Mouse (Mus musculus): ENCODE measurements around the gene Arl10. TPM values are rescaled to one million over a fixed set of nuclear protein-coding genes. Genes with fewer than 3 reads are reported as not detected.

The Arl10 gene
- polyA plus RNA-seq, 1 experiment from 2014 or later: 10.7 TPM

- H3K27ac ChIP-seq: peak overlapping the region; percentile 61
- H3K4me1 ChIP-seq: peaks cover 32% of the 10 kb centered on the region
- H3K27me3 ChIP-seq (replicated peaks): no peaks in the 10 kb centered on the region
- WGBS (ENCODE audit: insufficient replicate concordance): 39% methylated on average over 8 of the region's 8 CpGs
- peaks cover 23% of the 10 kb centered on the region for H3K36me3 ChIP-seq
- peak; percentile 67 for ATAC-seq
- peak overlapping the region; percentile 82 for H3K4me3 ChIP-seq
- H3K4me2 ChIP-seq: peak overlapping the region; percentile 83
- no peaks in the 10 kb centered on the region for H3K9me3 ChIP-seq (replicated peaks)
- H3K9ac ChIP-seq: peak overlapping the region; percentile 96
Measured at GRCm38 (mm10) chr13:54565594-54566345, 9.0 kb upstream of the Arl10 start.

- H3K9me3 ChIP-seq (replicated peaks): no peaks in the 10 kb centered on the region
- no peak overlapping the region for H3K9ac ChIP-seq
- ATAC-seq: no peak
- H3K4me2 ChIP-seq: no peak overlapping the region
- H3K4me3 ChIP-seq: no peak overlapping the region
- H3K27ac ChIP-seq: no peak overlapping the region
- WGBS (ENCODE audit: insufficient replicate concordance): 37% methylated on average over 5 of the region's 5 CpGs
- peaks cover 32% of the 10 kb centered on the region for H3K4me1 ChIP-seq
- no peaks in the 10 kb centered on the region for H3K36me3 ChIP-seq
- H3K27me3 ChIP-seq (replicated peaks): no peaks in the 10 kb centered on the region; the same call in 1 of the 2 replicates
Measured at GRCm38 (mm10) chr13:54568380-54568779, 6.4 kb upstream of the Arl10 start.

GRCm38 (mm10) chr13:54569282-54569681 is 5.5 kb upstream of the Arl10 start:
- Histone ChIP-seq H3K27me3 (replicated peaks) (no peaks in the 10 kb centered on the region; the same call in 1 of the 2 replicates), H3K4me2 (no peak overlapping the region), H3K36me3 (no peaks in the 10 kb centered on the region), H3K4me1 (peaks cover 30% of the 10 kb centered on the region), H3K4me3 (no peak overlapping the region), H3K9me3 (replicated peaks) (no peaks in the 10 kb centered on the region), H3K27ac (no peak overlapping the region), H3K9ac (no peak overlapping the region)
- no peak for ATAC-seq
- 38% methylated on average over 1 of the region's 1 CpGs for WGBS (ENCODE audit: insufficient replicate concordance)

- Histone ChIP-seq H3K4me2 (no peak overlapping the region), H3K9me3 (replicated peaks) (no peaks in the 10 kb centered on the region)
Measured at GRCm38 (mm10) chr13:54570736-54571135, 4.1 kb upstream of the Arl10 start.

GRCm38 (mm10) chr13:54571637-54572036 is 3.2 kb upstream of the Arl10 start:
- Histone ChIP-seq H3K27me3 (replicated peaks) (no peaks in the 10 kb centered on the region; the same call in 1 of the 2 replicates), H3K4me2 (no peak overlapping the region), H3K9ac (no peak overlapping the region), H3K36me3 (no peaks in the 10 kb centered on the region), H3K4me3 (no peak overlapping the region), H3K4me1 (peaks cover 34% of the 10 kb centered on the region), H3K9me3 (replicated peaks) (no peaks in the 10 kb centered on the region), H3K27ac (no peak overlapping the region)
- no peak for ATAC-seq
- WGBS (ENCODE audit: insufficient replicate concordance): 50% methylated on average over 2 of the region's 2 CpGs

More at GRCm38 (mm10) chr13:54570736-54571135, 4.1 kb upstream of the Arl10 start:
- H3K27ac ChIP-seq: no peak overlapping the region
- no peaks in the 10 kb centered on the region for H3K36me3 ChIP-seq
- peaks cover 36% of the 10 kb centered on the region for H3K4me1 ChIP-seq
- H3K9ac ChIP-seq: no peak overlapping the region
- no peak overlapping the region for H3K4me3 ChIP-seq
- 67% methylated on average over 4 of the region's 4 CpGs for WGBS (ENCODE audit: insufficient replicate concordance)
- no peak for ATAC-seq
- H3K27me3 ChIP-seq (replicated peaks): no peaks in the 10 kb centered on the region; the same call in 1 of the 2 replicates

GRCm38 (mm10) chr13:54572621-54573020 is 2.2 kb upstream of the Arl10 start:
- Histone ChIP-seq H3K4me2 (no peak overlapping the region), H3K27ac (no peak overlapping the region), H3K9ac (no peak overlapping the region), H3K4me1 (peaks cover 34% of the 10 kb centered on the region), H3K27me3 (replicated peaks) (no peaks in the 10 kb centered on the region; the same call in 1 of the 2 replicates), H3K4me3 (no peak overlapping the region), H3K9me3 (replicated peaks) (no peaks in the 10 kb centered on the region), H3K36me3 (no peaks in the 10 kb centered on the region)
- 64% methylated on average over 4 of the region's 4 CpGs for WGBS (ENCODE audit: insufficient replicate concordance)
- ATAC-seq: no peak

- Histone ChIP-seq H3K27me3 (replicated peaks) (no peaks in the 10 kb centered on the region; the same call in 1 of the 2 replicates), H3K4me3 (peak overlapping the region; percentile 74), H3K36me3 (peaks cover 19% of the 10 kb centered on the region), H3K9ac (peak overlapping the region; percentile 77), H3K9me3 (replicated peaks) (no peaks in the 10 kb centered on the region), H3K4me2 (peak overlapping the region; percentile 94), H3K4me1 (peaks cover 41% of the 10 kb centered on the region), H3K27ac (peak overlapping the region; percentile 64; the same call in 1 of the 2 replicates)
- ATAC-seq: no peak
- WGBS (ENCODE audit: insufficient replicate concordance): 5% methylated on average over 19 of the region's 19 CpGs
Measured at GRCm38 (mm10) chr13:54575489-54575888, 674 bp downstream of the Arl10 start.

GRCm38 (mm10) chr13:54577652-54578507 is 3.1 kb downstream of the Arl10 start:
- Histone ChIP-seq H3K27me3 (replicated peaks) (no peaks in the 10 kb centered on the region; the same call in 1 of the 2 replicates), H3K36me3 (peaks cover 43% of the 10 kb centered on the region), H3K4me1 (peaks cover 41% of the 10 kb centered on the region), H3K27ac (no peak overlapping the region), H3K9ac (no peak overlapping the region), H3K9me3 (replicated peaks) (no peaks in the 10 kb centered on the region), H3K4me2 (0 out of 2 replicates have a peak overlapping the region, but pooled peaks have one; percentile 5), H3K4me3 (no peak overlapping the region)
- WGBS (ENCODE audit: insufficient replicate concordance): 62% methylated on average over 21 of the region's 21 CpGs
- ATAC-seq: no peak

GRCm38 (mm10) chr13:54581385-54581784 is 6.6 kb downstream of the Arl10 start:
- no peak overlapping the region for H3K4me3 ChIP-seq
- no peak for ATAC-seq
- H3K4me1 ChIP-seq: peaks cover 14% of the 10 kb centered on the region
- no peaks in the 10 kb centered on the region for H3K9me3 ChIP-seq (replicated peaks)
- H3K4me2 ChIP-seq: no peak overlapping the region
- H3K9ac ChIP-seq: no peak overlapping the region
- no peak overlapping the region for H3K27ac ChIP-seq
- 87% methylated on average over 2 of the region's 2 CpGs for WGBS (ENCODE audit: insufficient replicate concordance)
- no peaks in the 10 kb centered on the region for H3K27me3 ChIP-seq (replicated peaks)
- H3K36me3 ChIP-seq: peaks cover 78% of the 10 kb centered on the region

- no peak overlapping the region for H3K9ac ChIP-seq
- WGBS (ENCODE audit: insufficient replicate concordance): 72% methylated on average over 10 of the region's 10 CpGs
- H3K4me2 ChIP-seq: no peak overlapping the region
- no peak overlapping the region for H3K27ac ChIP-seq
- H3K36me3 ChIP-seq: peaks cover 85% of the 10 kb centered on the region
- H3K9me3 ChIP-seq (replicated peaks): no peaks in the 10 kb centered on the region
- no peaks in the 10 kb centered on the region for H3K27me3 ChIP-seq (replicated peaks)
- no peak overlapping the region for H3K4me3 ChIP-seq
- ATAC-seq: no peak
- H3K4me1 ChIP-seq: peaks cover 14% of the 10 kb centered on the region
Measured at GRCm38 (mm10) chr13:54582126-54582525, 7.3 kb downstream of the Arl10 start.

- Histone ChIP-seq H3K27ac (no peak overlapping the region), H3K9ac (no peak overlapping the region), H3K9me3 (replicated peaks) (no peaks in the 10 kb centered on the region), H3K4me1 (peaks cover 11% of the 10 kb centered on the region), H3K4me2 (no peak overlapping the region), H3K27me3 (replicated peaks) (no peaks in the 10 kb centered on the region), H3K36me3 (peaks cover 93% of the 10 kb centered on the region), H3K4me3 (no peak overlapping the region)
- ATAC-seq: no peak
- WGBS (ENCODE audit: insufficient replicate concordance): 74% methylated on average over 5 of the region's 5 CpGs
Measured at GRCm38 (mm10) chr13:54582860-54583259, 8.0 kb downstream of the Arl10 start.

- Histone ChIP-seq H3K27ac (no peak overlapping the region), H3K27me3 (replicated peaks) (no peaks in the 10 kb centered on the region), H3K36me3 (peaks cover 75% of the 10 kb centered on the region), H3K9ac (no peak overlapping the region), H3K4me1 (peaks cover 11% of the 10 kb centered on the region), H3K4me2 (no peak overlapping the region), H3K9me3 (replicated peaks) (no peaks in the 10 kb centered on the region), H3K4me3 (no peak overlapping the region)
- ATAC-seq: no peak
- 84% methylated on average over 11 of the region's 11 CpGs for WGBS (ENCODE audit: insufficient replicate concordance)
Measured at GRCm38 (mm10) chr13:54585831-54586230, 11.0 kb downstream of the Arl10 start.
